Mouse (Mus musculus) olfactory bulb, adult 2 months (tissue): ENCODE measurements around the gene Zglp1.

Experiments
- CTCF ChIP-seq: fragments of 200-500 bp; IDR thresholded peaks from 2 replicates; pipeline ENCODE4 v1.5.1; 2012; ENCODE audit warnings: low read depth, mild to moderate bottlenecking, low read length, moderate library complexity; ENCODE audit not compliant: insufficient read depth
- POLR2A ChIP-seq: fragments of 200-500 bp; IDR thresholded peaks from 2 replicates; pipeline ENCODE4 v1.6.1; 2012; ENCODE audit warnings: mild to moderate bottlenecking, low read depth, low read length, moderate library complexity; ENCODE audit not compliant: insufficient read depth

GRCm38 (mm10) chr9:21014691-21015570 is 52.0 kb downstream of the Zglp1 start:
- TF ChIP-seq POLR2A, result no peak
- TF ChIP-seq CTCF, result no peak
